Mouse (Mus musculus) olfactory bulb, adult 2 months (tissue): Measurements from ENCODE around the gene Ahdc1.

Experiments used
- CTCF ChIP-seq: fragments of 200-500 bp; IDR thresholded peaks from 2 replicates; pipeline ENCODE4 v1.5.1; 2012; ENCODE audit warnings: low read depth, mild to moderate bottlenecking, low read length, moderate library complexity; ENCODE audit not compliant: insufficient read depth
- POLR2A ChIP-seq: fragments of 200-500 bp; IDR thresholded peaks from 2 replicates; pipeline ENCODE4 v1.6.1; 2012; ENCODE audit warnings: mild to moderate bottlenecking, low read depth, low read length, moderate library complexity; ENCODE audit not compliant: insufficient read depth

GRCm38 (mm10) chr4:133018263-133018798 is 7.3 kb downstream of the Ahdc1 start:
- TF ChIP-seq CTCF (no peak), POLR2A (no peak)
